Mouse (Mus musculus): ENCODE measurements around the gene Ncdn. TPM values are rescaled to one million over a fixed set of nuclear protein-coding genes. Genes with fewer than 3 reads are reported as not detected.

Gene Ncdn
- polyA plus RNA-seq, 1 experiment, result 42.4 TPM

DNA sequence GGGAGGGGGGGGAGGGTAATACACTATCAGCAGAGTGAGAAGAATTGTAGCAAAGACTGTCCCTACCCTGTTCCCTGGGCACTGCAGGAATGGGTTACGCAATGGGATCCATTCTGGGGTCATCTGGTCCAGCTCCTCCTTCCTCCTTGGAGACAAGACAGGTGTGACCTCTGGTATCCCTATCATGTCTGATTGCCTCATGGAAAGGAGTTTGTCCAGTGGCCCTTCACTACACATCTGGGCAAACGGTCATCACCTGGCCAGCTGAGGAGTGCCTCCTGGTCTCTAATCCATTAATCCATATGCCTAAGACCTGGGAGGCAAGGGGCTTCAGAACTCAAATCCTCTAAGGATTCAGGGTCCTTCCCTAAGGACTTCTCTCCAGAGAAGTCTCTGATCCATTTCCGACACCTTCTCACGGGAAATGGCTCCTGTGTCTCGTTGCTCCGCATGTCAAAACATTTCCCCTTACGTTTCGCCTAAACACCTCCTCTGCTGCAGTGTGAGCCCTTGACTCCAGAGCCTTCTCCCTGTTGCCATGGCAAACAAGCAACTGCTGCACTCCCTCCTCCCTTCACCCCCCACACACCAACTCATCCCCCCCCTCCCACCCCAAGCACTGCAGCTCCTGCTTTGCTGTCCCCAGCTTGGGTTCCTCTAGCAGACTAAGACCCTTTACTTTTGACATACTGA, 2.2 kb downstream of the Ncdn start:
- Histone ChIP-seq H3ac (ENCODE audit: control insufficient read depth, insufficient read length, low read depth) (no peak overlapping the region), H3K79me2 (ENCODE audit: control insufficient read depth, insufficient read depth) (peaks cover 71% of the 10 kb centered on the region), H3K4me3 (ENCODE audit: insufficient read depth, poor library complexity, severe bottlenecking) (no peak overlapping the region), H3K27me3 (ENCODE audit: control insufficient read depth, insufficient read depth, insufficient read length) (no peaks in the 10 kb centered on the region), H3K36me3 (ENCODE audit: control insufficient read depth, insufficient read depth) (peaks cover 30% of the 10 kb centered on the region), H3K79me3 (ENCODE audit: low read depth) (peaks cover 19% of the 10 kb centered on the region)
- TF ChIP-seq CEBPB (IDR thresholded peaks at IDR 0.05; ENCODE audit: low read depth), result peak; percentile 47
- no peak for TF ChIP-seq FOSL1 (IDR thresholded peaks at IDR 0.05; ENCODE audit: insufficient read depth, low read length, poor library complexity, severe bottlenecking)

DNA sequence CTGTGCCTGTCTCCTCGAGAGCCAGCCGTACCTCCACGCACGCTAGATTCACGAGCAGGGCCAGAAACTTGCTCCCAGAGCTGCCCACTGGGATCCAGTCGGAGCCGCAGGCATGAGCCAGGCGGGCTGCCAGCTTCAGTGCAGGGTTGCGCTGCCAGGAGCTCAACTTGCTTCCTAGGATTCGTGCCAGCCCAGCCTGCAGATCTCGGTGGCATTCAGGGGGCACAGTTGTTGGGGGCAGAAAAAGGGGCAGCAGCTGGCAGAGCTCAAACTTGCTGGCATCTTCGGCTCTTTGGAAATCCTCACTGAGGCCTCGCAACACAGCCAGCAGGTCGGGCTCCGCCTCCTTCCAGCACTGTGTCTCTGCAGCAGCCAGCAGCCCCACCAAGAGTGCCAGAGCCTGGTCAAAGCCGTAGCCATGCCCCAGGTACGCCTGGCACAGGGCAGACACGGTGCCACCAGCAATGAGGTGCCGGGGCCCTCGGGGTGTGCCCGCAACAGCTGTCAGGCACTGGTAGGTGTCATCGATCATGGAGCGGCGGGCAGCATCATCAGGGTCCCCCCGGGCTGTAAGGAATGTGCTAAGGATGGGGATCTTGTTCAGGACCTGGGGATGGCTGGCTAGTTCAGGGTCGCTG, 3.1 kb downstream of the Ncdn start:
- Histone ChIP-seq H3K79me2 (ENCODE audit: control insufficient read depth, insufficient read depth) (peaks cover 63% of the 10 kb centered on the region), H3ac (ENCODE audit: control insufficient read depth, insufficient read length, low read depth) (no peak overlapping the region), H3K36me3 (ENCODE audit: control insufficient read depth, insufficient read depth) (peaks cover 38% of the 10 kb centered on the region), H3K4me3 (ENCODE audit: insufficient read depth, poor library complexity, severe bottlenecking) (no peak overlapping the region), H3K79me3 (ENCODE audit: low read depth) (peaks cover 19% of the 10 kb centered on the region), H3K27me3 (ENCODE audit: control insufficient read depth, insufficient read depth, insufficient read length) (no peaks in the 10 kb centered on the region)
- TF ChIP-seq USF1 (IDR thresholded peaks at IDR 0.05; ENCODE audit: low read depth), result no peak
- no peak for TF ChIP-seq MYOD1 (IDR thresholded peaks at IDR 0.05; ENCODE audit: control insufficient read depth, insufficient read length, low read depth)
- no peak for TF ChIP-seq CTCF (IDR thresholded peaks at IDR 0.05; ENCODE audit: control insufficient read depth, insufficient read depth, insufficient read length)
- TF ChIP-seq FOSL1 (IDR thresholded peaks at IDR 0.05; ENCODE audit: insufficient read depth, low read length, poor library complexity, severe bottlenecking), result no peak
- TF ChIP-seq MYOG (IDR thresholded peaks at IDR 0.05; ENCODE audit: control insufficient read depth, extremely low read depth, insufficient read length), result no peak
- TF ChIP-seq CEBPB (IDR thresholded peaks at IDR 0.05; ENCODE audit: low read depth), result no peak
- no peak for TF ChIP-seq MAX (IDR thresholded peaks at IDR 0.05)

DNA sequence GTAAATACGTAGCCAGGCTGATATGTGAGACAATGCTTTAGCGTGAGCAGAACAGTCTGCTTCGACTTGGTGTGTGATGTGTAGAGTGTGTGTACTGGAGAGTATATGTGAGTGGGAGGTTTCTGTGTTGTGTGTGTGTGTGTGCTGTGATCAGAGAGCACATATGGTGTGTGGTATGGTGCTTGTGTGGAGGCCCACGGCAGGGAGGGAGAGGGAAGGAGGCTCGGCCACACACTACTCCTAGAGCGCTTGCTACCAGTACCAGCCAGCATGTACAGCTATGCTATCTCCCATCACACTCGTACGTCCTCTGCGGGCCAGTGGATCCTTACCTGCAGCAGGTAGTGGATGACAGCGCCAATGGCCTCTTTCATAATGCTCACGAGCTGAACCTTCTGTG, 3.7 kb downstream of the Ncdn start:
- no peak overlapping the region for H3K4me3 ChIP-seq (ENCODE audit: insufficient read depth, poor library complexity, severe bottlenecking)
- H3ac ChIP-seq (ENCODE audit: control insufficient read depth, insufficient read length, low read depth), result peak overlapping the region; percentile 26
- no peak for TF ChIP-seq MYOD1 (IDR thresholded peaks at IDR 0.05; ENCODE audit: control insufficient read depth, insufficient read length, low read depth)
- no peak for TF ChIP-seq CTCF (IDR thresholded peaks at IDR 0.05; ENCODE audit: control insufficient read depth, insufficient read depth, insufficient read length)
- TF ChIP-seq MAX (IDR thresholded peaks at IDR 0.05), result no peak
- H3K27me3 ChIP-seq (ENCODE audit: control insufficient read depth, insufficient read depth, insufficient read length), result no peaks in the 10 kb centered on the region
- H3K79me3 ChIP-seq (ENCODE audit: low read depth), result peaks cover 19% of the 10 kb centered on the region
- peaks cover 57% of the 10 kb centered on the region for H3K79me2 ChIP-seq (ENCODE audit: control insufficient read depth, insufficient read depth)
- H3K36me3 ChIP-seq (ENCODE audit: control insufficient read depth, insufficient read depth), result peaks cover 44% of the 10 kb centered on the region

DNA sequence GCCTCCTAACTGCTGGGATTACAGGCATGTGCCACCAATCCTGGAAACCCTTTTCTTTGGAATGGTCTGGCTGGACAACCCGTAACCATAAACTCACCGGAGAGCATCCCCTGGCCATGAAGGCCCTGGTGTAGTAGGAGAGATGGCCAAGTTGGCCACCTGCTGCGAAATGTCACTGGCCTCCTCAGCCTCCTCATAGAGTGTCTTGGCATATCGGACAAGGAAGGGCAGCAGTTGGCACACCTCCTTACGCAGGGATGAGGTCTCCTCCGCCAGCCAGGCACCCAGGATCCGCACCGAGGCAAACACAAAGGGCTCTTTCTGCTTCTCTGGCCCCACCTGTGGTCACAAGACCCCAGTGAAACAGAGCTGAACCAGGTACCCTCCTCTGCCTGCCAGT, 4.9 kb downstream of the Ncdn start:
- Histone ChIP-seq H3K4me3 (ENCODE audit: insufficient read depth, poor library complexity, severe bottlenecking) (no peak overlapping the region), H3K79me3 (ENCODE audit: low read depth) (peaks cover 14% of the 10 kb centered on the region), H3K27me3 (ENCODE audit: control insufficient read depth, insufficient read depth, insufficient read length) (no peaks in the 10 kb centered on the region), H3ac (ENCODE audit: control insufficient read depth, insufficient read length, low read depth) (no peak overlapping the region), H3K36me3 (ENCODE audit: control insufficient read depth, insufficient read depth) (peaks cover 45% of the 10 kb centered on the region), H3K79me2 (ENCODE audit: control insufficient read depth, insufficient read depth) (peaks cover 48% of the 10 kb centered on the region)
- TF ChIP-seq MYOD1 (IDR thresholded peaks at IDR 0.05; ENCODE audit: control insufficient read depth, insufficient read length, low read depth), result no peak
- no peak for TF ChIP-seq MYOG (IDR thresholded peaks at IDR 0.05; ENCODE audit: control insufficient read depth, extremely low read depth, insufficient read length)
- no peak for TF ChIP-seq USF1 (IDR thresholded peaks at IDR 0.05; ENCODE audit: low read depth)
- TF ChIP-seq MAX (IDR thresholded peaks at IDR 0.05), result no peak
- no peak for TF ChIP-seq CTCF (IDR thresholded peaks at IDR 0.05; ENCODE audit: control insufficient read depth, insufficient read depth, insufficient read length)
- no peak for TF ChIP-seq FOSL1 (IDR thresholded peaks at IDR 0.05; ENCODE audit: insufficient read depth, low read length, poor library complexity, severe bottlenecking)
- TF ChIP-seq CEBPB (IDR thresholded peaks at IDR 0.05; ENCODE audit: low read depth), result no peak

DNA sequence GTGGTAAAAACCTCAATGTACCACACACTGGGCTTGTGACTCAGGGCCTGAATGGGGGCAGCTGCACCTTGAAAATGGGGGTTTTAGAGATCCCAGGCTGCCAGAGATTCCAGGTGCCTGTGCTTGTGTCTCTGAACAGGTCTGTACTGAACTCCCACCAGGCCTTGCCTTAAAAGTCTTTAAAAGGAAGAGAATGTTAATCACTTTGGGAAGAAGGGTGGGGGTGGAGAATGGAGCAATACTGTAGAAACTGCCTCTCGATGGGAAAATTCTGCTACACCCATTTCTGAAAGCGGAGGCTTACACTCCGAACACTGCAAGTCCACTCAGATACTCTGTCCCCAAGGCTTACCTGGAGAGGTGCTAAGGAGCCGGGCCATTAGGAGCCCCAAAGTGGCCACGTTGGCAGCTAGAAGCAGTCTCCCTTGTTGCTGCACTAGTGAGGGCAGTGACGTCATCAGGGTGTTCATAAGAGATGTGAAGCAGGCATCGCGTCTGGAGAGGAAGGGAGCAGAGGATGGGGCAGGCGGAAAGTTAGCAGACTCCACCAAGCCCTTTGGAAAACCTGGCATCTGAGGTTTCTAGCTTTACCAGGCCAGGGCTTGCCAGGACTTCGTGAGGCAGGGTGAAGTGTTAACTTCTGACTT, 6.9 kb downstream of the Ncdn start:
- H3K36me3 ChIP-seq (ENCODE audit: control insufficient read depth, insufficient read depth), result peaks cover 45% of the 10 kb centered on the region
- H3K4me3 ChIP-seq (ENCODE audit: insufficient read depth, poor library complexity, severe bottlenecking), result no peak overlapping the region
- peaks cover 30% of the 10 kb centered on the region for H3K79me2 ChIP-seq (ENCODE audit: control insufficient read depth, insufficient read depth)
- H3K27me3 ChIP-seq (ENCODE audit: control insufficient read depth, insufficient read depth, insufficient read length), result no peaks in the 10 kb centered on the region
- no peak for TF ChIP-seq CEBPB (IDR thresholded peaks at IDR 0.05; ENCODE audit: low read depth)
- TF ChIP-seq FOSL1 (IDR thresholded peaks at IDR 0.05; ENCODE audit: insufficient read depth, low read length, poor library complexity, severe bottlenecking), result no peak
- no peak for TF ChIP-seq USF1 (IDR thresholded peaks at IDR 0.05; ENCODE audit: low read depth)
- TF ChIP-seq MYOG (IDR thresholded peaks at IDR 0.05; ENCODE audit: control insufficient read depth, extremely low read depth, insufficient read length), result no peak
- TF ChIP-seq CTCF (IDR thresholded peaks at IDR 0.05; ENCODE audit: control insufficient read depth, insufficient read depth, insufficient read length), result no peak
- TF ChIP-seq MAX (IDR thresholded peaks at IDR 0.05), result no peak
- no peak for TF ChIP-seq MYOD1 (IDR thresholded peaks at IDR 0.05; ENCODE audit: control insufficient read depth, insufficient read length, low read depth)
- H3ac ChIP-seq (ENCODE audit: control insufficient read depth, insufficient read length, low read depth), result no peak overlapping the region
- peaks cover 4% of the 10 kb centered on the region for H3K79me3 ChIP-seq (ENCODE audit: low read depth)

Data from C2C12 (cell line).